Mouse (Mus musculus): ENCODE results near the gene 1700001C19Rik.
"Not testable (repeated sequence)": the region's sequence is repeated elsewhere in the genome, so short reads cannot be mapped to it uniquely, and the experiment has no call there.

The 1700001C19Rik gene

DNA sequence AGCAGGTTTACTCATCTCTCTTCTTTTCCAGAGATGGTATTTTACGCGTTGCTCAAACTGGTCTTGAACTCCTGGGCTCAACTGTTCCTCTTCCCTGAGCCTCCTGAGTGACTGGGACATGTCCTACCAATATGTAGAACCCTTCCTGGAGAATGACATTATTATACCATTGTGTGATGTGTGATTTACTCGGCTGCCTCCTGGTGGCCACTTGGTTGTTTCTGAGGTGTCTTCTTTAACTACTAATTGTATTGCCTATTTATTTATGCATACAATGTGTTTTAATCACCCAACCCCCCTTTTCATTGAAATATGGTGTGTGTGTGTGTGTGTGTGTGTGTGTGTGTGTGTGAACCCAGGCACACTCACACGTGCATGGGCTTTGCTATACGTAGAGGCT lies 6.4 kb downstream of the 1700001C19Rik start:
- no peak for DNase-seq (ENCODE audit: low spot score in 2 of 2)

DNA sequence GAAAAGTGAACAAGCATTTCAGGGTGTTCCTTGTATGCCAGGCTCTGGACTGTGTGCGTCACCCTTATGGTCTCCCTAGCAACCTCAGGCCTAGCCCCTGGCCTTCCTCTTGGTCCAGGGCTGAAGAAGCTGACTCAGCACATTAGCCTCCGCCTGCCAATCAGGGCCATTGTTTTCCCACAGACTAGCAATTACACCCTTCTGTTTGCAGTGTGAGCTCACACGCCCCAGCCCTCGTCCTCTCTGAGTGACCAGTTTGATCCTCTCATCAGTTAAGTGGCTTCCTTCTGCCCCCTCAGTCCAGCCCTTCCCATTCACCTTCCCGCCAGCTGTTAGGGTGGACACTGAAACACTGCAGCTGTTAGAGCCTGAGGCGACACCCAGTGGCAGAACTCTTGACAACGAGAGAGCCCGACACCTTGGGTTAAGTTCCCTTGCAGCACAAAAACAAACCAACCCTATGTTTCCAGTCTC lies 8.3 kb downstream of the 1700001C19Rik start:
- no peak for DNase-seq (ENCODE audit: low spot score in 2 of 2)

DNA sequence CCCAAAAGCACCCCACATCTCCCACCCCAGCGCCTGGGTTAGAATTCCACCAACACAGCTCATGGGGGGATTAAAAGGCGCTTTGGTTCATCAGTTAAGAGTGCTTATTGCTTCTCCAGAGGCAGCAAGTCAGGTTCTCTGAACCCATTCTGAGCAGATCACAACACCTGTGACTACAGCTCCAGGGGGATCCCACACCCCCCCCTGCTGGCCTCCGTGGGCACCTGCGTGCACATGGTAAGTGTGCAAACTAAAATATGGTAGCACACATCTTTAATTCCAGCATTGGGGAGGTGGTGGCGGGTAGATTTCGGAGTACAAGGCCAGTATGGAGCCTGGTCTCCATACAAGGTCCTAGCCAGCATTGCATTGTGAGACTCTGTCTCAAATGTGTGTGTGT lies 9.9 kb downstream of the 1700001C19Rik start:
- no peak for DNase-seq (ENCODE audit: low spot score in 2 of 2)

DNA sequence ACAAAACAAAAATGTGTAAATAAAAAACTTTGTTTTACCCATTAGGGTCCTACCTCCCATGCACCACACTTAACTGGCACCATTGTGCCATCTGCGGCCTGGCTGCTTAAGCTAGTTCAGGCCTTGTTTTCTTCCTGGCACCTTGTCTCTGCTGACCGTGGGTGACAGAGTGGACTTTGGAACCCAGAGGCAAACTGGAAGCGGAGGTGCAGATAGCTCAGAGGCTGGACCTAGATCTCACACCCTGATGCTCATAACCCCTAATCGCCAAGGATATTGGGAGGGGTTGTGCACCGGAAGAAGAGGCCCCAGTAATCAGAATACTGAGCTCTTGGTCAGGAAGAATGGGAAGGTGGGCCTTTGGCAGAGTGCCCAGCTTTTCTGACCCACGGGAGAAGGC lies 13.0 kb downstream of the 1700001C19Rik start:
- DNase-seq (ENCODE audit: low spot score in 2 of 2), result no peak

DNA sequence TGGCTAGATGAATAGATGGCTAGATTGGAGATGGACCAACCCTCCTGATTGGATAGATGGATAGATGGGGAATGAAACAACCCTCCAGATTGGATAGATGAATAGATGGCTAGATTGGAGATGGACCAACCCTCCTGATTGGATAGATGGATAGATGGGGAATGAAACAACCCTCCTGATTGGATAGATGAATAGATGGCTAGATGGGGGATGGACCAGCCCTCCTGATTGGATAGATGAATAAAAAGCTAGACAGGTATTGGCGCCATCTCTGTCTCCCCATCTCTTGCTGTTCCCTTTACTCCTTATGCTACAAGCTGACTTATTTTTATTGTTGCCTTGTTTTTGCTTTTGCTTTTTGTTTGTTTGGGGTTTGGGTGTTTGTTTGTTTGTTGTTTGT lies 14.6 kb downstream of the 1700001C19Rik start:
- DNase-seq (ENCODE audit: low spot score in 2 of 2), result not testable (repeated sequence)

DNA sequence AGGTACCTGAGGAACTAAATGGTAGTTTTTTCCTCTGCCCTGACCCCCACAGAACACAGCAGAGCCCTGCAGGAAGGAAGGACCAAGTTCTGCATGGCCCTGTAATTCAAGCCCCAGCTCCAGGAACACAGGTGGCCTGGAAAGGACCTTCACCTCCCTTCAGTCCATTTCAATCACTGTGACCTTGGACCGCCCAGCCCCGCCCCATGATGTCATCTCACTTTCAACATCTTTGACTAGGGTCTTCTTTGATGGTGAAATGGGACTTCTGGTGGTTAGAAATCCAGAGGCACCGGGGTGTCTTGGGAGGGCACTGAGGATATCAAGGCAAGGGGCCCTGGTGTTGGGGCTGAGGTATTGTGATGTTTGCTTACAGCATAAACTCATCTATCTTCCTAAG lies 15.6 kb downstream of the 1700001C19Rik start:
- DNase-seq (ENCODE audit: low spot score in 2 of 2), result no peak

DNA sequence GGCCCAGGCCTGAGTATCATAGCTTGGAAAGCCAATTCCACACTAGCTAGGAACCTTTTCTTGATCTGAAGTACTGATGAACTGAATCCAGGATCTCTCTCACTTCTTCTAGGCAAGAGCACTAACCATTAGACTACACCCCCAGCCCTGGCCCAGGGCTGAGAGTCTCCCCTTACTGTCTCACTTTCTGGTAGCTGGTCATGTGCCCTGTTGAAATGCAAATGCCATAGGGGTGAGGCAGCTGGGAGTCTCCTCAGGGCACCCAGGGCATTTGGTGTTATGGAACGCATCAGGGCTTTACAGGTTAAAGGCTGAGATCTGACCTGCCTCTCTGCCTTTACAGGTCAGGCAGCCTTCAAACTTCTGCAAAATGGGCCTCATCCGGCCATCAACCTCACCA lies 17.0 kb downstream of the 1700001C19Rik start:
- DNase-seq (ENCODE audit: low spot score in 2 of 2), result no peak

DNA sequence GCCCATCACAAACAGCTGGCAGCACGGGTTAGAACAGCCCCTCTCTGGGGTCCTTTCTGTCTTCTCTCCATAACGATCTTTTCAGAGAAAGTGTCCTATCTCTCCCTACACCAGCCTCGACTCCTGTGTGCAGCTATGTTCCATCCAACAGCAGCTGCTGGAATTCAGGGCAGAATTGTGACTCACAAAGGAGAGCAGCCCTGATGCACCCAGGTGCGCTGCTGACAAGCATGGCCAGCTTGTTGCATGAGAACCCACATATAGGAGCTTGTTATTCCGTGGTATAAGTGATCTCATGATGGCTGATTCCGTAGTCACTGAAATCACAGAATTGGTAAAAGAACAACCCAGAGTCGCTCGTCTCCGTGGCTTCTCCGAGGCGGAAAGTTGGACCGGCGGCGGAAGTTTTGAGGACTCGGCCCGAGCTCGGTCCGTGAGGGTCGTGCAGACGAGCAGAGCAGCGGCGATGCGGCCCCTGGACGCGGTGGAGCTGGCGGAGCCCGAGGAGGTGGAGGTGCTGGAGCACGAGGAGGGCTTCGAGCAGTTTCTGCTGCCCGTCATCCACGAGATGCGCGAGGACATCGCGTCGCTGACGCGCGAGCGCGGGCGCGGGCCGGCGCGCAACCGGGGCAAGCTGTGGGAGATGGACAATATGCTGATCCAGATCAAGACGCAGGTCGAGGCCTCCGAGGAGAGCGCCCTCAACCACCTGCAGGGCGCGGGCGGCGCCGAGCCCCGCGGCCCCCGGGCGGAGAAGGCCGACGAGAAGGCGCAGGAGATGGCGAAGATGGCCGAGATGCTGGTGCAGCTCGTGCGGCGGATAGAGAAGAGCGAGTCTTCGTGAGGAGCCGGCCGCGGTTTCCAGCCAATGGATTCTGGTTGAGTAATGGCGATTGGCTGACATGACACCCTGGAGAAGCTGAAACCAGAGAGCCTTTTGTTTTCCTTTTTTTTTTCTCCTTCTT lies 27.0 kb downstream of the 1700001C19Rik start:
- peak in 1 of 2 experiments; percentile 28 for DNase-seq (ENCODE audit: low spot score in 2 of 2)

DNA sequence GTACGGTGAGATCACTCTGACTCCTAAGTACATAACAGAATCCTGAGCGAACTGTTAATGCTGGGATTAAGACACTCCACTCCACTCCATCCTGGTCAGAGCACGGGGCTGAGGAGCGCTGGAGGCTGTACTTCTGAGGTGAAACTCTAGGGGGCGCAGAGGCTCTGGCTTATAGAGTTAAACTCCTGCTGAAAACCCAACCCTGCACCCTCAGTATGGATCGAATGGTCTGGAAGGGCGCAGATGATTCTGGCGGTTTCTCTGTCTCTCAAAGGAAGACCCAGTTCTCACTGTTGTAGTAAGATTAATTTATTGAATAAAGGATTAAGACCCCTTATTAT lies 28.6 kb downstream of the 1700001C19Rik start:
- peak in 1 of 2 experiments; percentile 65 for DNase-seq (ENCODE audit: low spot score in 2 of 2)

DNA sequence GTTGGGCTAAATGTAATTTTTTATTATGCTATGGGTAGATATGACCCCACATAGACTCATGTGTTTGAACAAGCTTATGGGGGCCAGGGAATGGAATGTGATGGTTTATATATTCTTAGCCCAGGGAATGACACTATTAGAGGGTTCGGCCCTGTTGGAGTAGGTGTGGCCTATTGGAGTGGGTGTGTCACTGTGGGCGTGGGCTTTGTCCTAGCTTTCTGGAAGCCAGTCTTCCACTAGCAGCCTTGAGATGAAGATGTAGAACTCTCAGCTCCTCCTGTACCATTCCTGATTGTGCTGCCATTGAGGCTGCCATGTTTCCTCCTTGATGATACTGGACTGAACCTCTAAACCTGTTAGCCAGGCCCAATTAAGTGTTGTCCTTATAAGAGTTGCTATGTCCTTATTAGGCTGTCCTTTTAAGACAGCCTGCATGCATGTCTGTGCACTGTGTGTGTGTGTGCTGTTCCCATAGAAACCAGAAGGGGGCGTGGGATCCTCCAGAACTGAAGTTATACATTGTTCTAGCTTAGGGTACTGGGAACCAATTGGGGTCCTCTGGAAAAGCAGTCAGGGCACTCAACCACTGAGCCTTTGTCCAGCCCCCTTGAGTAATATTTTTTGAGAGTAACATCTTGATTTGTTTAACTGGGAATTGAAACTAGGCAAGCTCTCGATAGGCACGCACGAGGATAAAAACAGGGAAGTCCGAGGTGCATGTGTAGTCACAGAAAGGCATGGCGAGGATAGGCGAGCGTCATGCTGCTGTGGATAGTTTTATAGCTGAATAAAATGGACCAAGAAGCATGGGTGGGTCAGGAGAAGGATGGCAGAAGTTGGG lies 29.2 kb downstream of the 1700001C19Rik start:
- no peak for DNase-seq (ENCODE audit: low spot score in 2 of 2)

DNA sequence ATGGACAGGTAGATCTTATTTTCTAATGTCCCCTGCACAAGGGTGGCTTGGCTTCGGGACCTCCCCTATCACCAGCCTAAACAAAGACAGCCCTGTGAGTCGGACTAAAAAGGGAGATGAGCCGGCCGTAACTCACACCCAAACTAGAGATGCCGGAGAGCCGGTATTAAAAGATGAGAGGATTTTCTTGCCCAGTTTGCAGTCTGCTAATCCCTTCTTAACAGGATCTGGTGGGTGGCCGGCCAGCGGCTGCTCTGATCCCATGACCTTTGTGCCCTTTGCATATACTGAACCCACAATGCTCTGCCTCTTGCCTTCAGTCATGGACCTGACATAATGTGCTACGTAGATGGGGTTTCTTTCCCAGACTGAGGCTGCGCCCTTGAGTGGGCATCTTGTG lies 36.7 kb downstream of the 1700001C19Rik start, which contains the start of gene Guca1a:
Gene Guca1a, minus strand, starts transcription at position 134 of the 400 bp plus-strand sequence.
- DNase-seq (ENCODE audit: low spot score in 2 of 2), result no peak

DNA sequence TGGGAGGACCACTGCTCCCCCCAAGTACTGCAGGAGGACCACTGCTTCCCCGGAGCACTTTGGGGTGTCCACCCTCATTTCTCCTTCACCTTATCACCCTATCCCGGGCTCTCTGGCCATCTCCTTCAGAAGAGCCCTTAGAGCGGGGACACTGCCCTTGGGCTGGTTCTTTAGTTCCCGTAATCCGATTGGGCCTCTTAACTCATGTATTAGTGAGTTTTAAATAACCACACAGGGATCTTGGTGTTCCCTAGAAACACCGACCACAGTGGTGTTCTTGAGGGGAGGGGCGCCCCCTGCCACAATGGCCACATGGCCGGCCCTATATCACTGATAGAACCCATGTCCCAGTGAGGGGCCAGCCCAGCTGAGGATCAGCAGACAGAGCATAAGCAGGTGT lies 38.1 kb downstream of the 1700001C19Rik start:
- DNase-seq (ENCODE audit: low spot score in 2 of 2), result no peak

DNA sequence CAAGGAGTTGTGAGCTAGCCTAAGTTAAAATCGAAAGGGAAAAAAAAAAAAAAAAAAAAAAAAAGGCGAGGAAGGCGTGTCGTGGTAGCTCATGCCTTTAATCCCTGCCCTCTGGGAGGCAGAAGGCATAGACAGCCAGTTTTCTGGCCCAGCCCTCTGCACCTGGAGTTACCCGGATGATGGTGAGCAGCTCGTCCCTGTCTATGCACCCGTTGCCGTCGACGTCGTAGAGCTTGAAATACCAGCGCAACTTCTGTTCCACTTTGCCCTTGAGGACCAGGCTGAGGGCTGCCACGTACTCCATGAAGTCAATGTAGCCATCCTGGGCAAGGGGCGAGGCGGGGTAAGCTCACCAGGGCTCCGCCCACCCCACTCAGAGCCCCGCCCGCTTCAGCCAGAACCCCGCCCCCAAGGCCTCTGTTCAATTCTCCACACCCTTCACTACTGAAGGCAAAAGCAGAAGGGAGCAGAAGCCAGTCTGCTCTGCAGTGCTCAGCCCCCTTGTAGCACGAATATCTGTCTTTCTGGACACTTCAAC lies 41.7 kb downstream of the 1700001C19Rik start:
- peak in 1 of 2 experiments; percentile 34 for DNase-seq (ENCODE audit: low spot score in 2 of 2)

DNA sequence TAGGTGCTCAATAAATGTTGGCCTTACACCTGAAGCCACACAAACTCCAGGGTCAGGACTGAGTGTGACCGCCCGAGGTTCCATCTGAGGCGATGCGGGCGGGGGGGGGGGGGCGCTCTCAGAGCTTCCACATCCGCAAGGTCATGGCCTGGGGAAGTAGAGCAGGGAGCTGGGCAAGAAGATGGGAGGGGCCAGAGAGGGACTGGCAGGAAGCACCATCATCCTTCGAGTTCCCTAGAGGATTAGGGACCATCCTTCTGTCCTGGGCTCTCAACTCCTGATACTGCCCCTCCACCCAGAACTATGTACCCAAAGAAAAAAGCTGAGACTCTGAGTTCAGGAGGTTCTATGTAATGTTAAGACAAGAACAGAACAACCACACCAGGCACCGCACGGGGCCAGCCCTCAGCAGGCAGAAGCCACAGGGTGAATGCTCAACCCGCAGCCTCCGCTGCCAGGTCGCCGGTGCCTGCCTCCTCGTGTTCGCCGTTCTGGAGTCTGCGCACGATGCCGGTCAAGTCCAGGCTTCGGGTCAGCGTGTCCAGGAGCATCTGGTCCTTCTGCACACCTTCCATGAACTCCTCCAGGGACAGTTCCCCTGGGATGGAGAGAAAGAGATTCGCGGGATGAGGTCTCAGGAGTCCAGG lies 42.8 kb downstream of the 1700001C19Rik start:
- no peak for DNase-seq (ENCODE audit: low spot score in 2 of 2)

DNA sequence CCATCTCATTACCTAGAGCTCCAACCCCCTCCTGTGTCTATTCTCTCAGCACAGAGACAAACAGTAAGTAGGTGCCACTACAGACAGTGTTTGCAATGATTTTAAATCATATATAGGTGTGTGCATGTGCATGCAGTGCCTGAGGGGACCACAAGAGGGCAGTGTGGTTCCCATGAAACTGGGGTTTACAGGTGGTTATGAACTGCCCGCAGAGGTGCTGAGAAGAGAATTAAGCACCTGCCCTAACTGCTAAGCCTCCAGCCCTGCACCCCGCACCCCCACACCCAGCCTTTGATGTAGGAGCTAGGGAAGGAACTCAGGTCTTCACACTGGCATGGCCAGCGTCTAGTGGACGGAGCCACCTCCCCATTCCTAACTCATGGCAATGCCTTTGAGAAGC lies 50.5 kb downstream of the 1700001C19Rik start:
- DNase-seq (ENCODE audit: low spot score in 2 of 2), result peak in 1 of 2 experiments; percentile 53

DNA sequence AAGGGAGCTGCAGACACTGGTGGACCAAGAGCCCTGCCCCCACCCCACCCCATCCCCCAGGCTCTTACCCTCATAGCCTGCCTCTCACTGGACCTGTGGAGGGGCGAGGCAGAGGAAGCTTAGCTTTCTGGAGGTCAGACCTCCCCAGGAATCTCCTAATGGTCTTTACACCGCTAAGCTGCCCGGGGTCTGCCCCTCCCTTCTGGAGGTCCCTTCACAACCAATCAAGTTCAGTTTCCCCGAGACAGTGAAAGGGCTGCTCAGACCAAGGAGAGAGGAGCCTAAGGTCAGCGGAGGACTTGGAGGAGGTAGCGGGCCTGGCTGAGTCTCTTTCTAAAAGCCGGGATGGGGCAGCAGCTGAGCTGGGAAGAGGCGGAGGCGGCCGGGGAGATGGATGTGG lies 52.0 kb downstream of the 1700001C19Rik start, which contains the start of gene Guca1b:
Gene Guca1b, plus strand, starts transcription at position 249 of the 400 bp plus-strand sequence.
- no peak for DNase-seq (ENCODE audit: low spot score in 2 of 2)

DNA sequence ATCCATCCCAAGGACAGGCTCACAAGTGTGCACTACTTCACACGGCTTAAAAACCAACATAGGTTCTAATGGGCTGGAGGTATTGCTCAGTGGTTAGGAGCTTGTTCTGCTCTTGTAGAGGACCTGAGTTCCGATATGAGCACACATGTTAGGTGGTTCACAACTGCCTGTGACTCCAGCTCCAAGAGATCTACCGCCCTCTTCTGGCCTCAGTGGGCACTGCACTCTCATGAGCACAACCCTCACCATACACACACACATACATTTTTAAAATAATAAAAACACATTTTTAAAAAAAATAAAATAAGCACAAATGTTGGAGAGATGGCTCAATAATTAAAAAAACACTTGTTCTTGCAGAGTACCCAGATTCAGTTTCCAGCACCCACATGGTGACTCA lies 53.1 kb downstream of the 1700001C19Rik start:
- DNase-seq (ENCODE audit: low spot score in 2 of 2), result no peak

DNA sequence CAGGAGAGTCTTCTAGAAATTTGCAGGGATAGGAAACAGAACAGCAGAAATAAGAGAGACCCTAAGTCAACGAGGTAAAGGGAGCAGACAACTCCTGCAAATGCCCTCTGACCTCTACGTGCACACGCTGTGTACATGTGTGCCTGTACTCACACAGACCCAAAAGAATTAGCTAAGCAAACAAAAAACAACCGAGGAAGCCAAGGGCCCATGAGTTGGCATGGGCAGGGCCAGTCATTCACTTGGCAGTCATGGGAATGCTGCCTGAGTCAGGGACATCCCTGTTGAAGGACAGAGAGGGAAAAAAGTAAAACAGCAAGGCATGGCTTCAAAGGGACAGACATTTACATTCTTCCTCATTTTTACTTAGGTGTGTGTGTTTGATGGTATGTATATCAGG lies 53.9 kb downstream of the 1700001C19Rik start:
- no peak for DNase-seq (ENCODE audit: low spot score in 2 of 2)

DNA sequence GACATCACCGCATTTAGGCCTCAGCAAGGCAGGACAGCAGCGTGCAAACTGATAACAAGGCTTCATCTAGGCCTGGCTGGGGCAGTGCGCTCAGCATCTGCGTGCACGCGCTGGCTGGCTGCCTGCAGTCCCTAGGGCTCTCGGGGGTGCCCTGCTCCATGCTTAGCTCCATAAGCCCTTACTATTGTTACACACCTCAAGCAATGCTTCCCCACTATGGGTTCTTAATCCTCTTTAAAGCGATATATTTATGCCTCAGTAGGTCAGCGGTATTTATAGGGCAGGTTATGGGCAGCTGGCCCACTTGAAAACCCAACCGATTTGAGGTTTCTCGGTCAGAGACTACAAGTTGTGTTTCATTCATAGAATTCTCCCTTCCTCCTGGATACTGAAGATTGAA lies 55.3 kb downstream of the 1700001C19Rik start:
- no peak for DNase-seq (ENCODE audit: low spot score in 2 of 2)

DNA sequence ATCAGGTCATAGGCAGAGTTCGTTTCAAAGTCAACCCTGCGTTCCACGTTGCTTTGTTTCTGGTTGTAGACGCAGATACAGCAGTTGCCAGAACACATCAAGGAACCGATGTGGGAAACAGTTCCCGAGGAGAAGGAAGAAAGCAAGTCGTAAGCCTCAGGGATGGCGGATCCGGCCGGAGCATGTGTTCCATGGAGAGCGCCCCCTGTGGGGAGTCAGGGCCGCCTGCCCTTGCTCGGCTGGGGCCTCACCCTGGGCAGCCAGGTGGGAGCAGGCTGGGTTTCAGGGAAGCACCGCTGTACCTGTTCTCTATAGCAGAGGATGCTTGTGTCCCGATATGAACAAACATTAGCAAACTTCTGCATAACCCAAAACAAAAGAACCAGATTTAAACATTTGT lies 59.0 kb downstream of the 1700001C19Rik start:
- DNase-seq (ENCODE audit: low spot score in 2 of 2), result no peak

DNA sequence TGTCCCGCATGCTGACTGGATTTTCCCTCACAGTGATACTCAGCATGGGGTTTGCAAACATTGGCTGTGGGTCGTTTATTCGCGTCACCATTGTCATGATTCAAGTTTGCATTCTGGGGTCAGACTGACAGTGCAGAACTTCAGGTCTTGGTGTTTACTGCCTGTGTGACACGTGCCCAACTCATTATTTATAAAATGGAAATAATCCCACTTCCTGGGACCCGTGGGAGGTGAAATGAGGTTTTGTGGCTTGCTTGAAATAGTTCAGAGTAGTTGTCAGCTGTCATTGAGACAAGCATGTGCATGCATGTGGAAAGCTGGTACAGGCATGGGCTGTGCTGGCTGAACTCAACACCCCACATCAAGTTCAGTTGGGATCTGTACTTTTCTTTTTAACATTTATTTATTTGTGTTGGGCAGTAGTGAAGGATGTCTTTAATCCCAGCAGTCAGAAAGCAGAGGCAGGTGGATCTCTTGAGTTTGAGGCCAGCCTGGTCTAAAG lies 60.3 kb downstream of the 1700001C19Rik start:
- DNase-seq (ENCODE audit: low spot score in 2 of 2), result no peak
